Mouse (Mus musculus) ES-CJ7 (cell line): ENCODE results near the gene Bglap3.
A peak's percentile ranks its signal among the peaks of the same experiment; 100 is the strongest.

ENCODE experiments used
- DNase-seq: peaks from one replicate; pipeline ENCODE4 v3.0.0; 2011; ENCODE audit warnings: low read depth, low spot score

Gene Bglap3

GRCm38 (mm10) chr3:88336058-88337013 lies 36.2 kb downstream of the Bglap3 start, which contains the start of the genes Tmem79 and Smg5:
Gene Tmem79, minus strand, starts transcription at chr3:88336148.
Gene Smg5, plus strand, starts transcription at chr3:88336260.
- peak; percentile 97 for DNase-seq

- DNase-seq: peak; percentile 40
Observed at GRCm38 (mm10) chr3:88335436-88336053, 37.0 kb downstream of the Bglap3 start.

GRCm38 (mm10) chr3:88334902-88335435 lies 37.6 kb downstream of the Bglap3 start:
- no peak for DNase-seq

- peak; percentile 74 for DNase-seq
Observed at GRCm38 (mm10) chr3:88334029-88334658, 38.4 kb downstream of the Bglap3 start.

GRCm38 (mm10) chr3:88331282-88331681 lies 41.3 kb downstream of the Bglap3 start:
- peak; percentile 76 for DNase-seq

GRCm38 (mm10) chr3:88328956-88329355 lies 43.6 kb downstream of the Bglap3 start:
- no peak for DNase-seq

- DNase-seq: peak; percentile 77
Observed at GRCm38 (mm10) chr3:88324951-88325405, 47.6 kb downstream of the Bglap3 start, which contains the start of gene Glmp. Gene Glmp, plus strand, starts transcription at chr3:88325023.
